Mouse (Mus musculus): Measurements from ENCODE around the gene H2afv. TPM values are rescaled to one million over a fixed set of nuclear protein-coding genes. Genes with fewer than 3 reads are reported as not detected.

The H2afv gene
- polyA plus RNA-seq, 1 experiment: not detected

- TF ChIP-seq POLR2A (IDR thresholded peaks at IDR 0.05; ENCODE audit: insufficient read depth, low read depth, low read length) (no peak), CTCF (IDR thresholded peaks at IDR 0.05; ENCODE audit: insufficient read depth, low read depth, low read length) (no peak)
- H3K27ac ChIP-seq (ENCODE audit: insufficient read depth, low read depth, low read length): no peak overlapping the region
- no peak overlapping the region for H3K4me3 ChIP-seq (ENCODE audit: insufficient read depth, low read depth, low read length)
- peaks cover 6% of the 10 kb centered on the region for H3K4me1 ChIP-seq (ENCODE audit: control insufficient read depth, insufficient read depth, low read length)
- 43% methylated on average over 6 of the region's 6 CpGs for WGBS
Measured at GRCm38 (mm10) chr11:6481669-6482185, 37.5 kb upstream of the H2afv start.

GRCm38 (mm10) chr11:6480681-6481405 is 36.6 kb upstream of the H2afv start:
- H3K27ac ChIP-seq (ENCODE audit: insufficient read depth, low read depth, low read length): no peak overlapping the region
- TF ChIP-seq CTCF (IDR thresholded peaks at IDR 0.05; ENCODE audit: insufficient read depth, low read depth, low read length) (no peak), POLR2A (IDR thresholded peaks at IDR 0.05; ENCODE audit: insufficient read depth, low read depth, low read length) (no peak)

GRCm38 (mm10) chr11:6480191-6480590 is 35.9 kb upstream of the H2afv start:
- TF ChIP-seq POLR2A (IDR thresholded peaks at IDR 0.05; ENCODE audit: insufficient read depth, low read depth, low read length) (no peak), CTCF (IDR thresholded peaks at IDR 0.05; ENCODE audit: insufficient read depth, low read depth, low read length) (no peak)
- no peak overlapping the region for H3K27ac ChIP-seq (ENCODE audit: insufficient read depth, low read depth, low read length)
- no peak overlapping the region for H3K4me3 ChIP-seq (ENCODE audit: insufficient read depth, low read depth, low read length)
- peaks cover 3% of the 10 kb centered on the region for H3K4me1 ChIP-seq (ENCODE audit: control insufficient read depth, insufficient read depth, low read length)
- 65% methylated on average over 7 of the region's 7 CpGs for WGBS

More at GRCm38 (mm10) chr11:6480681-6481405, 36.6 kb upstream of the H2afv start:
- Histone ChIP-seq H3K4me1 (ENCODE audit: control insufficient read depth, insufficient read depth, low read length) (peaks cover 6% of the 10 kb centered on the region), H3K4me3 (ENCODE audit: insufficient read depth, low read depth, low read length) (no peak overlapping the region)
- 72% methylated on average over 13 of the region's 13 CpGs for WGBS

DNA sequence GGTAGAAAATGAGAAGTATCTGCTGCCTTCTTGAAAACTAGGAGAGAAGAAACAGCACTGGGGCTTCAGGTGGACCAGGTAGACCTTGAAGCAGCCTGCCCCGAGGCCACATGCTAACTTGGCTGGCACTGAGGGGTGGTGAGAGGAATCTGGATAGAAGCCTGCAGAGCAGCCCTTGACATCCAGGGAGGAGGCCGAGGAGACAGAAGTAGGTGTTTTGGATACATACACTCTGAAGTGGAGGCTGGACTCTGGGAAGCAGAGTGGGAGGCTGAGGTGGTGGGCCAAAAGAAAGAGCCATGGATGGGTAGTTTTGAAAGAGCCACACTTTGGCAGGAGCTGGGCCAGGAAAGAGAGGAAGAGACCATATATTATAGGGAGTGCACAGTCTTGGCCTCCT is 35.0 kb upstream of the H2afv start:
- no peak overlapping the region for H3K4me3 ChIP-seq (ENCODE audit: insufficient read depth, low read depth, low read length)
- no peak overlapping the region for H3K27ac ChIP-seq (ENCODE audit: insufficient read depth, low read depth, low read length)
- TF ChIP-seq CTCF (IDR thresholded peaks at IDR 0.05; ENCODE audit: insufficient read depth, low read depth, low read length) (no peak), POLR2A (IDR thresholded peaks at IDR 0.05; ENCODE audit: insufficient read depth, low read depth, low read length) (no peak)
- 78% methylated on average over 2 of the region's 2 CpGs for WGBS
- H3K4me1 ChIP-seq (ENCODE audit: control insufficient read depth, insufficient read depth, low read length): no peaks in the 10 kb centered on the region

GRCm38 (mm10) chr11:6477350-6477749 is 33.1 kb upstream of the H2afv start:
- no peaks in the 10 kb centered on the region for H3K4me1 ChIP-seq (ENCODE audit: control insufficient read depth, insufficient read depth, low read length)
- no peak overlapping the region for H3K27ac ChIP-seq (ENCODE audit: insufficient read depth, low read depth, low read length)
- TF ChIP-seq POLR2A (IDR thresholded peaks at IDR 0.05; ENCODE audit: insufficient read depth, low read depth, low read length): no peak
- TF ChIP-seq CTCF (IDR thresholded peaks at IDR 0.05; ENCODE audit: insufficient read depth, low read depth, low read length): no peak
- no peak overlapping the region for H3K4me3 ChIP-seq (ENCODE audit: insufficient read depth, low read depth, low read length)
- 100% methylated on average over 1 of the region's 1 CpGs for WGBS

DNA sequence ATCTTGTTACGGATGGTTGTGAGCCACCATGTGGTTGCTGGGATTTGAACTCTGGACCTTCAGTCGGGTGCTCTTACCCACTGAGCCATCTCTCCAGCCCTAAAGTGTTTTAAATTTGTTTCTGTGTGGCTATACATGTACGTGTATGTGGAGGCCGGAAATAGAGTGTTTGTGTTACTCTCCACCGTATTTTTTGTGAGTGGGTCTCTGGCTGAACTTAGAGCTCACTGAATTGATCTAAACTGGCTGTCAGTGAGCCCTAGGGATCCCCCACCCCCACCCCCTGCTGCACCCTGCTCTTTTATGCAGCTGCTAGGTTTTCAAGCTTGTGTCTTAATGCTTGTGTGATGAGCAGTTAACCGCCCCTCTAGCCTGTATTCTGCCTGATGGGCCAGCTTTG is 32.6 kb upstream of the H2afv start:
- 52% methylated on average over 6 of the region's 6 CpGs for WGBS
- H3K27ac ChIP-seq (ENCODE audit: insufficient read depth, low read depth, low read length): no peak overlapping the region
- TF ChIP-seq CTCF (IDR thresholded peaks at IDR 0.05; ENCODE audit: insufficient read depth, low read depth, low read length) (no peak), POLR2A (IDR thresholded peaks at IDR 0.05; ENCODE audit: insufficient read depth, low read depth, low read length) (no peak)
- H3K4me1 ChIP-seq (ENCODE audit: control insufficient read depth, insufficient read depth, low read length): no peaks in the 10 kb centered on the region
- no peak overlapping the region for H3K4me3 ChIP-seq (ENCODE audit: insufficient read depth, low read depth, low read length)

DNA sequence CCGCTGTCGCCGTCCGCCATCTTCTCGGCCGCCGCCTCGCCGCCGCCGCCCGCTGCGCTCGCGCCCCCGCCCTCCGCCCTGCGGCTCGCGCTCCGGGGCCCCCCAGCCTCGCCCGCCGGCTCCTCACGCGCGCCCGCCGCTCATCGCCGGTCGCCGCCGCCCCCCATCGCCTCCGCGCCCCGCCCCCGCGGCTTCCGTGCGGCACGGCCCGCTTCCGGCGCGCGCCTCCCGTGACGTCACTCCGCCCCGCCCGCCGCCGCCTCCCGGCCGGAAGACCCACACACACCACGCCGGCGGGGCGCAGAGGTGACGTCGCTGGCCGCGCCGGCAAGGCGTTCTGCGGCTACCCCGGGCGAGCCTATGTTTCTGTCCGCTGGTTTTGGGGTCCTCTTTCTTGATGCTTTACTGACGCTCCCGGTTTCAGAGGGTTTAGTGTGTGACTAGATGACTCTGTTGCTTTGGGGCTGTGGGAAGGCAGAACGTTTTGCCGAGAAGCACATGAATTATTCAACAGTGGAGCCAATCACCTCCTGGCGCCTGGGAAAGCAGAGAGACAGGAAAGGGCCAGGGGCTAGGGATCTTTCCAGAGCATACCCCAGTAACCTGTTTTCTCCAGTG is 31.7 kb upstream of the H2afv start, which contains the start of gene Purb:
Purb (minus strand) TSS at position 51 of the 618 bp plus-strand sequence.
- H3K4me3 ChIP-seq (ENCODE audit: insufficient read depth, low read depth, low read length): peak within 1 kb of the TSS; percentile 87
- WGBS: 24% methylated on average over 76 of the region's 76 CpGs
- no peaks in the 10 kb centered on the region for H3K4me1 ChIP-seq (ENCODE audit: control insufficient read depth, insufficient read depth, low read length)
- TF ChIP-seq CTCF (IDR thresholded peaks at IDR 0.05; ENCODE audit: insufficient read depth, low read depth, low read length) (no peak), POLR2A (IDR thresholded peaks at IDR 0.05; ENCODE audit: insufficient read depth, low read depth, low read length) (peak; percentile 98)
- H3K27ac ChIP-seq (ENCODE audit: insufficient read depth, low read depth, low read length): peak within 1 kb of the TSS; percentile 93

DNA sequence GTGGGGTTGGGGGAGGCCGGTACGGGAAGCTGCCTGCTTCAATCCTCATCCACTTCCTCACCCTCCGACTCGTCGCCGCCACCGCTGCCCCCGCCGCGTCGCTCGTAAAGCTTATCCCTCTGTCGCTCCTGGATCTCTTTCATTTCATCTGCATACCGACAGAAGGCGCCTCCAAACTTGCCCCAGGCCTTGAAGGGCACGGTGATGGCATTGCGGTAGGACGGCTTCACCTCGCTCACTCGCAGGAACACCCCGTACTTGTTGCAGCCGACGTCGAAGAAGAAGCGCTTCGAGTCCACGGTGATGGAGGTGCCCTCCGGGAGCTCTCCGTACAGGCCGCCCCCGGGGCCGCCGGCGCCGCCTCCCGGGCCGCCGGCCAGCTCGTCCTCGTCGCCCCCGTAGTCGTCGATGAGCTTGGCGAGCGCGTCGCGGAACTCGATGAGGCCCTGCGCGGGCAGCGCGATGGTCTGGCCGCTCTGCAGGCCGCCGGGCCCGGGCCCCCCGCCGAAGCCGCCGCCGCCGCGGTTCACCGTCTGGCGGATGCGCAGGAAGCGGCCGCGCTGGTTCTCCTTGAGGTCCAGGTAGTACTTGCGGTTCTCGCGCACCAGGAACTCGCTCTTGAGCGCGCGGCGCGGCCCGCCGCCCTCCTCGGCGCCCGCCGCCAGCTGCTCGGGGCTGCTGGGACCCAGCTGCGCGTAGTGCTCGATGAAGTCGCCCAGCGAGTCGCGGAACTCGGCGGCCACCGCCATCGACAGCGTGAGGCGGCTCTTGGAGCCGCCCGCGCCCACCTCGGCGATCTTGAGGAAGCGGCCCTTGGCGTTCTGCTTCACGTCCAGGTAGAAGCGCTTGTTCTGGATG is 30.9 kb upstream of the H2afv start:
- Histone ChIP-seq H3K27ac (ENCODE audit: insufficient read depth, low read depth, low read length) (peak overlapping the region; percentile 82), H3K4me3 (ENCODE audit: insufficient read depth, low read depth, low read length) (peak overlapping the region; percentile 87), H3K4me1 (ENCODE audit: control insufficient read depth, insufficient read depth, low read length) (no peaks in the 10 kb centered on the region)
- WGBS: under 1% methylated on average over 109 of the region's 109 CpGs
- TF ChIP-seq CTCF (IDR thresholded peaks at IDR 0.05; ENCODE audit: insufficient read depth, low read depth, low read length) (no peak), POLR2A (IDR thresholded peaks at IDR 0.05; ENCODE audit: insufficient read depth, low read depth, low read length) (no peak)

All from olfactory bulb, adult 2 months (tissue).